Mouse (Mus musculus): Measurements from ENCODE around the gene Gfm2. TPM values are rescaled to one million over a fixed set of nuclear protein-coding genes. Genes with fewer than 3 reads are reported as not detected.

Gfm2 gene
- total RNA-seq, 2 experiments from 2014 or later = 24.2 to 27.9 TPM

DNA sequence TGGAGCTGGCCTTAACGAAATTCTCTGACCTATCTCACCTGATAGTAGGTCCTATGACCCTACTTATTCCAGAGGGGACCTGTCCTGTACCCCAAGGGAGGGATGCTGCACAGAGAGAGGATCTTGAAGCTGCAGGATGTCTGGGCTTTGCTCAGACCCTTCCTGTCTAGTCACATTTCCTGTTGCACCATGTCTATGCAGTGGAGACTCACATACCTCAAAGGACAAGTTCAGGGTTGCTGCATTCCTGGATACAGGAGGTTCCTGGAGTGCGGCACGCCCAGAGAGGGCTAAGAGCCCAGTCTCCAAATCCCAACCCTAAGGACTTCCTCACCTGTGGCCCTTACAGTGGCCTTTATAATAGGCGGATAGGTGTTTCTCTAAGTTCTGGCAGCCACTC, 48.6 kb downstream of the Gfm2 start:
- peak; percentile 40 for ATAC-seq (replicated peaks; ENCODE audit: poor library complexity, severe bottlenecking)

- ATAC-seq (replicated peaks; ENCODE audit: poor library complexity, severe bottlenecking) = peak; percentile 87
Measured at GRCm38 (mm10) chr13:97187693-97188092, 50.0 kb downstream of the Gfm2 start.

DNA sequence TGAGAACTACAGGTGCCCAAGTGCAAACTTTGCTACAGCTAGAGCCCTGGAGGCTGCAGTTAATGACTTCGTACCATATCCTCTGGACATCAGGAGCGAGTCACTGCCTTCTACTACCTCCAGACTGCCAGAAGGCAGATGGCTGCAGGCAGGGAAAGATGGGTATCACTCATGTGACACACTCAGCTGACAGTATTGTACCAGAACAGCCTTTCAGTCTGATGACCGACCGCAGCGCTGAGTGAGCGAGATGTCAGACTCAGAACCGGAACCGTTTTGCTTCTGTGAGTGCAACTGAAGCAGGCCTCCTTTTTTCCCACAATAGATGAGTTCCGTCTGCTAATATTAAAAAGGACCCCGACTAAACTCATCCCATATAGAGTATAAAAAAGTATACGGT, 54.9 kb downstream of the Gfm2 start:
- no peak for ATAC-seq (replicated peaks; ENCODE audit: poor library complexity, severe bottlenecking)

GRCm38 (mm10) chr13:97193420-97193819, 55.7 kb downstream of the Gfm2 start:
- no peak for ATAC-seq (replicated peaks; ENCODE audit: poor library complexity, severe bottlenecking)

GRCm38 (mm10) chr13:97196186-97196924, 58.6 kb downstream of the Gfm2 start:
- no peak for ATAC-seq (replicated peaks; ENCODE audit: poor library complexity, severe bottlenecking)

GRCm38 (mm10) chr13:97196925-97197218, 59.1 kb downstream of the Gfm2 start:
- peak; percentile 28 for ATAC-seq (replicated peaks; ENCODE audit: poor library complexity, severe bottlenecking)

DNA sequence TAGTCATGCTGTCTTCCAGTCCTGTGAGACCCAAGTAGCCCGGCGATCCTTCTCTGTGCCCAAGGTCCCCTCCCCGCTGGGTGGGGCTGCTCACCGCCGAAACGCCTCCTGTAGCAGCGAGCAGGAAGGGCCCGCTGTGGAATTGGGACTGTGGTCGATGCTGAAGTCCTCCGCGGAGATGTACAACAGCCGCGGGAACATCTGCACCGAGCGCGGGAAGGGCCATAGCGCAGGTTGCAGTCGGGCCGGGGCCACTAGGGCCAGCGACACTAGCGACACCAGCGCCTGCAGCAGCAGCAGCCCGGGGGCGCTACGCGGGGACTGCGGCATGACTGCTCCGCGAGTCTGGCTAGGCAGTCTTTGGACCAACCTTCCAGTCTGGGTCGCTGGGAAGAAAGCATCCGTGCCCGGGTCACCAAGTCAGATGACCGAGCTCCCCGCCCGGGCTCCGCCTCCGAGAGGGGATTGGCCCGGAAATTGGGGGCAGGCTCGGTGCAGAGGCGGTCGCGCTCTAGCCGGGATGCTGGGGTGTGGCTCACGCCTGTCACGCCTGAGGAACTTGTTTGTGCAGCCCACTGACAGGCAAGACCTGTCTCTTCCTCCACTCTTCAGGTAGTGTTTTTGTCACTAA, 60.3 kb downstream of the Gfm2 start, which contains the start of gene Hexb:
Hexb (minus strand) TSS at position 426 of the 631 bp plus-strand sequence.
- peak; percentile 95 for ATAC-seq (replicated peaks; ENCODE audit: poor library complexity, severe bottlenecking)

- no peak for ATAC-seq (replicated peaks; ENCODE audit: poor library complexity, severe bottlenecking)
Measured at GRCm38 (mm10) chr13:97199123-97199522, 61.4 kb downstream of the Gfm2 start.

DNA sequence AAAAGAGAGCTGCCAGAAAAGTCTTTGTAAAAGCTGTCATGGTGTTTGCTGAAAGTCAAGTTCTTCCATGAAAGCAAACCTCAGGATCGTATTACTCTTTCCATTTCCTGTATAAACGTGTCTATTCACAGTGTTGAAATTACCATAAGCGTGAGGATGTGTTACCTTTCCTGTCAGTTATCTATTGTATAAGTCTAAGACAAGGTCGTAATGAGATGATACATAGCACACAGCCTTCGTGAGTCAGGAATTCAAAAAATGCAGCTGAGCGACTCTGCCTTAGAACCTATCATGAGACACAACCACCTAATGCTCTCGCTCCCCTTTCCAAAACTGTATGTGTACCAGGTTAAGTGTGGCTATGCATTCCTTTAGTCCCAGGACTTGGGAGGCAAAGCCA, 63.3 kb downstream of the Gfm2 start:
- ATAC-seq (replicated peaks; ENCODE audit: poor library complexity, severe bottlenecking) = no peak

GRCm38 (mm10) chr13:97201896-97202295, 64.2 kb downstream of the Gfm2 start:
- no peak for ATAC-seq (replicated peaks; ENCODE audit: poor library complexity, severe bottlenecking)

- peak; percentile 78 for ATAC-seq (replicated peaks; ENCODE audit: poor library complexity, severe bottlenecking)
Measured at GRCm38 (mm10) chr13:97205052-97205701, 67.4 kb downstream of the Gfm2 start.

- ATAC-seq (replicated peaks; ENCODE audit: poor library complexity, severe bottlenecking) = no peak
Measured at GRCm38 (mm10) chr13:97206046-97206445, 68.3 kb downstream of the Gfm2 start.

DNA sequence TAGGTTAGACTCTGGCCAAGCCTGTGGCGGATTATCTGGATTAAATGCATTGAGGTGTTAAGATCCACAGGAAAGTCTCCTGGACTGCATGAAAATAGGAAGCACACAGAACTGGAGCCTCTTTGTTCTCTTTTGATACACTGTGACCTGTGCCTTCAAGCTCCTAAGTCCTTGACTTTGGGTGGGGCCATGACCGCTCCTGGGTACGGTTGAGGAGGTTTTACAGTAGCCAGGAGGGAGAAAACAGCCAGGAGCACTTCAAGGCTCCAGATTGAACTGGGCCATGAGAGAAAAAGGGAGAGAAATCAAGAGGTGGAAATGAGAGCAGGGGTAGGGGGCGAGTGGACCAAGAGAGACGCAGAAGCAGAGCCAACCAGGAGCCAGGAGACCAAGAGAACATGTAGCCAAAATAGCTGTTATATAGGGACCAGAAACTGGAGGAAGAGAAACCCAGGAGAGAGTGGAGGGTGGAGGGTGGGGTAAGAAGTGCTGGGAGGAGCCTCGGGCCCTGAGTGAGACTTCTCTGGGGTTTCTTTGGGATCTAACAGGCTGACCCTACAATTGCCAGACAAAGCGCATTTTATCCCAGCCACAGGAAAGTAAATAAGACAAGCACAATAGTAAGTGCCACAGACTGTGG, 69.9 kb downstream of the Gfm2 start:
- peak; percentile 50 for ATAC-seq (replicated peaks; ENCODE audit: poor library complexity, severe bottlenecking)

- peak; percentile 81 for ATAC-seq (replicated peaks; ENCODE audit: poor library complexity, severe bottlenecking)
Measured at GRCm38 (mm10) chr13:97208112-97208478, 70.4 kb downstream of the Gfm2 start.

GRCm38 (mm10) chr13:97208500-97209010, 70.8 kb downstream of the Gfm2 start:
- no peak for ATAC-seq (replicated peaks; ENCODE audit: poor library complexity, severe bottlenecking)

DNA sequence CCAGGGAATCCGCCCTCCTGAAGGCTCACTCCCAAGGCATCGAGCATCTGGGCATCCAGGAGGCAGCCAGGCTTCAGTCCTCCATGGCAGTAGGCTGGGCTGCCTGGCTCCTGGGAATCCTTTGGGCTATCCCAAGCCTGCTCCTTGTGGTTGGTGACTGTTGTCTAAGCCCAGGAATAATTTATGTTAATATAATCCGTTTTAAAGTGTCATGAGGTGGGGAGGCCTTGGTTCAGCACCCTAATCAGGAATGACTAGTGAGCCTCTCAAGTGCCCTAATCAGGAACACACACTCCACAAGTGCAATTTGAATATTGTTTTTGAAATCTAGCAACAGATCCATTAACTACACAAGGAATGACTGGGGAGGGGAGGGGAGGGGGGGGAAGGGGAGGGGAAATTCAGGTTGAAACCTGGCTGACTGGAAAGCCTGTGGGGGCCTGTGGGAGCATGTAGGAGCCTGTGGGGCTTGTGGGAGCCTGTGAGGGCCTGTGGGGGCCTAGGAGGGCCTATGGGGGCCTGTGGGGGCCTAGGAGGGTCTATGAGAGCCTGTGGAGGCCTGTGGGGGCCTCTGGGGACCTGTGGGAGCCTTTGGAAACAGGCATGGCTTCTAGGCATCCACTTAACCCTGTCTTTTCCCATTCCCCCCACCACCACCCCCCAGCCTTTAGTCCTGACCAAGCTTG, 77.0 kb downstream of the Gfm2 start:
- no peak for ATAC-seq (replicated peaks; ENCODE audit: poor library complexity, severe bottlenecking)

DNA sequence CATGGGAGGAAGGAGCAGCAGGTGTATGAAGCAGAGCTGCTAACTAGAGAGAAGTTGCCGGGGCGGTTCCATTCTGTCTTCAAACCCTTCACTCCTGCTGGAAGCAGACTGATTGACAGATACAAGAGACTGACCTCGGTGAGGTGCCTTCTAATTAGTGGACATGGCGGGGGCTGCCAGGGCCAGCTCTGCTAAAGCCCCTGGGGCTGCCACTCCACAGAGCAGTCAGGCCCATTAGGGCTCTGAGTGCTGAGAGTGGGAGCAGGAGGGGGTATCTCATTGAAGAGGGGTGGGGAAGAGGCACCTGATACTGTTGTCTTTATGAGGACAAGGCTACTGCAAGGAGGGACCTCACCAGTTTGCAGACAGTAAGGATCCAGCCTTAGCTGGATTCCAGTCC, 77.8 kb downstream of the Gfm2 start:
- no peak for ATAC-seq (replicated peaks; ENCODE audit: poor library complexity, severe bottlenecking)

GRCm38 (mm10) chr13:97216196-97216595, 78.5 kb downstream of the Gfm2 start:
- no peak for ATAC-seq (replicated peaks; ENCODE audit: poor library complexity, severe bottlenecking)

DNA sequence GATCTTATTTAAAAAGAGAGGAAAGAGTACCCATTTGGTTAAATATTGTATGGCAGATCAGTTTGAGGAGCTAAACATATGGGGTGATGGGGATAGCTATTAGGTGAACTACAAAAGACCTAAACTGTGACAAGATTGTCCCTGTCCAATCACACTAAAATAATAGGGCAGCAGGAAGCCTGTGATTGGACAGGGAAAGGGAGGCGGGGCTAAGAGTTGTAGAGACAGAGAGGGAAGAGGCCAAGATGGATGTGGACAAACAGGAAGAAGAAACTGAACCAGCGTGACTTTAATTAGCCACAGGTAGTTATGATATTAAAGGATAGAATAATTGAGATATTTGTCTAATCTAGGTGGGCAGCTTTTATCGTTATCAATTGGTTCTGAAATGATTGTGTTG, 82.3 kb downstream of the Gfm2 start:
- no peak for ATAC-seq (replicated peaks; ENCODE audit: poor library complexity, severe bottlenecking)

GRCm38 (mm10) chr13:97223856-97224255, 86.1 kb downstream of the Gfm2 start:
- ATAC-seq (replicated peaks; ENCODE audit: poor library complexity, severe bottlenecking) = no peak
